Mouse (Mus musculus): ENCODE data around the gene Nfia.
A peak's percentile ranks its signal among the peaks of the same experiment; 100 is the strongest.

Gene Nfia

DNA sequence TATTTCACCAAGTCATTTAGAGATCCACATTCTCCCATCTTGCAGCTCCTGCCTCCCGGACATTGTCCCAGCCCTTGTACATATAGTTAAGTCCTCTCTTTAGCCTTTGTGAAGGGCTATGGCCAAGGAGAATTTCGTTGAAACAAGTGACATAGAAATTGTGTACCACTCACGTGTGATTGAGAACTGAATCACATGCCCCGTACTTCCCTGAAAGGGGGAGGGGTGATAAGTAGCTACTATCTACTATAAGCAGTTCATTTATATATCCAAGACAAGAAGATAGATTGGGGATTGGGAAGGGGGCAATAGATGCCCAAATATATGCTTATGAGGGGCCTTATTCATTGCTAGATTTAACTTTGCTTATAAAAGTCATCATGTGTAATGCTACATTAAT, 5.5 kb upstream of the Nfia start:
- no peak for DNase-seq

DNA sequence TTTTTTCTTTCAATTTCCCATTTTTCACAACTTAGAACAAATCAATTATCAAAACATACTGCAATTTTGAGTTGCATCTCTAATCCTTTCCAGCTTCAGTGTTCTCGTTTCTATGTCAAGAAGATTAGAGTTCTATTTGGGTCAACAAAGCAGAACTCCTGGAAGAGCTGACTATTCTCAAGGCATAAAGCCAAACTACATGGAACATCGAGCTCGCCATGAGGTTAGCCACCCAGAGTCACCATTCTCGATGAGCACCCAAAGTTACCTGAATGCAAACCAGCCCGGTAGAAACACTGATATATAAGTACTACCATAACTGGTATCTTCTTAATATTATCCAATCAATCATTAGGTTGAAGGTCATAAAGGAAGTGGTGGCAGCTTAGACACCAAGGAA, 5.0 kb upstream of the Nfia start:
- DNase-seq = no peak

DNA sequence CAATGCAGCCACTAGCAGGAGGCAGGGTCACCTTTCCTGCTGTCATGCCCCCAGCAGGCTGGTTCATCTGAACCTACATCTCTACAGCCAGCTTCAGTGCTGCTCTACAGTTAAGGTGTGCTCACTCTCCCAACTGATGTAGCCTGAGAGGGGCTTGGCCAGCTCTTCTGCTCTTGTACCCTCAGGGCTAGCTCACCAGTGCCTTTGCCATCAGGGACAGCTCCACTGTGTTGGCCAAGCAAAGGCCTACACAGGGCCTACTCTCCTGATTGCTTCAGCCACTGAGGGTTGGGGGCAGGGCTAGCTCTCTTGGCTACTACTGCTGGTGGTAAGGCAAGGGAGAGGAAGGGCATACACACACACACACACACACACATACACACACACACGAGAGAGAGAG, 2.7 kb upstream of the Nfia start:
- DNase-seq = no peak

- no peak for DNase-seq
Measured at GRCm38 (mm10) chr4:97771426-97771825, 1.1 kb upstream of the Nfia start.

- peak; percentile 97 for DNase-seq
Measured at GRCm38 (mm10) chr4:97772084-97772484, 450 bp upstream of the Nfia start.

DNA sequence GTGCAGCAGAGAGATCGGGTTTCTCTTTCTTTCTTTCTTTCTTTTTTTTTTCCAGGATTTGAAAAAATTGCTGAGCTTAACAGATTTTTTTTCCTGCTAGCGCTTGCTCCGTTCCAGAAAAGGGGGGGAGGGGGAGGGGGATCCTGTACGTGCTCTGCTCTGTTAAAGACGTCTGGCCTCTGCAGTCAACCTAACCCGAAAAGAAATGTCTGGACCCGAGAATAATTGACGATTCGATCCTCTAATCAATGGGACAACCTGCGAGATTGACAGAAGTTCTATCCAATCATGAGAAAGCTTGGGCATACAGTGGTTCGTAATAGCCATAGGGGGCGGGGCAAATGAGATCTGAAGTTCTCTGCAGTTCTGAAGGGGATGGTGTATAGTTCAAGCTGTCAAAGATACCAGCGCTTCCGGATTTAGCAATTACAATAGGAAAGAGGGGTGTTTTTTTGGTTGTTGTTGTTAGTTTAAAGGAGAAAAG, 618 bp downstream of the Nfia start:
- DNase-seq = peak; percentile 91 to 97

GRCm38 (mm10) chr4:97773791-97774190, 1.3 kb downstream of the Nfia start:
- DNase-seq = no peak

- DNase-seq = peak; percentile 45 to 50
Measured at GRCm38 (mm10) chr4:97774446-97774950, 2.0 kb downstream of the Nfia start.

DNA sequence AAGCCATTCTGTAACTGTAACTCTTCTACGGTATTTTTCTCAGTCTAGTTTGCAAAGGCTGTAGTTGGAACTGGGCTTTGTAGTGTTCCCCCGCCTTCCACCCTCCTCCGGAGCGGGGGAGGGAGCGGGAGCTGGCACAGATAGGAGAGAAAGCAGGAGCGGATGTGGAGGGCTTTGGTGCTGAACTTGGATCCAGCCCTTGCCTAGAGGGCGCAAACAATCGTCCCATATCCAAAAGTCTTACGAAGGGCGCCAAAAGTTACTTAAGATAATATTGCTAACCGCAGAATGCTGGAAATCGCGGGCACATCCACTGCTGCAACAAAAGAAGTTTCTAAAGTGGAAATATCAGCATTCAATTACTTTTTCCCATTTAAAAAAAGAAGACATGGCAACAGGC, 2.5 kb downstream of the Nfia start:
- peak; percentile 57 to 71 for DNase-seq

DNA sequence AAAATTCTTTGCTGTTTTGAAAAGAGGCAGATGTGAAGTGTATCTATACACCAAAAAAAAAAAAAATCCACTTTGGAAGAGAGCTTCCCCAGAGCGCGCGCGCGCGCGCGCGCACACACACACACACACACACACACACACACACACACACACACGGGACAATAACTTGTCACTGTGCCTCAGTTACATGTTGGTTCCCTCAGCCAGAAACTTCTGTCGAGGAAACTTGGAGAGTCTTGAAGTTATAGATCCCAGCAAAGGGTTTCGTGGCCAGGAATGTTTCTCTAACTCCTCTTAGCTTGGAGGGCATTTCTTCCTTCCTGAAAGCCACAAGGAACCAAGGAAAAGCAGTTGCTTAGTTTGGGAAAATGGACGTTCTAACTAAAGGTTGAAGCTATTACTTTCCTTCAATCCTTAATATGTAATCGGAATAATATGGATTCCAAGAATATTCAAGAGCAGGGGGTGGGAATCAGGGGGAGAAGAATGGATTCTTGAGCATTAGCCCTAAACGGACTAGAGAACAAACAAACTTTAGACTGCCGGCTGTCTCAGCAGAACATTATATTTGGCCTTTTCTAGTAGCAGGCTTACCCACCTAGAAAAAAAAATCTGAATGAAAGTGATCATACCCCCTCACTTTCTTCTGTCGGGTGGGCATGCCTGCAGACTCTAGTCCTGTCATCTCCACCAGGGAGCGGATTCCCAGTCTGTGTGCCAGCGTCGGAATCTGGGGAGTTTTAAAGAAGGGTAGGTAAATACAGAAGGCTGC, 3.1 kb downstream of the Nfia start:
- peak; percentile 43 to 54 for DNase-seq

- peak; percentile 40 to 59 for DNase-seq
Measured at GRCm38 (mm10) chr4:97776388-97777080, 4.0 kb downstream of the Nfia start.

- peak; percentile 70 to 75 for DNase-seq
Measured at GRCm38 (mm10) chr4:97777081-97777705, 4.7 kb downstream of the Nfia start.

DNA sequence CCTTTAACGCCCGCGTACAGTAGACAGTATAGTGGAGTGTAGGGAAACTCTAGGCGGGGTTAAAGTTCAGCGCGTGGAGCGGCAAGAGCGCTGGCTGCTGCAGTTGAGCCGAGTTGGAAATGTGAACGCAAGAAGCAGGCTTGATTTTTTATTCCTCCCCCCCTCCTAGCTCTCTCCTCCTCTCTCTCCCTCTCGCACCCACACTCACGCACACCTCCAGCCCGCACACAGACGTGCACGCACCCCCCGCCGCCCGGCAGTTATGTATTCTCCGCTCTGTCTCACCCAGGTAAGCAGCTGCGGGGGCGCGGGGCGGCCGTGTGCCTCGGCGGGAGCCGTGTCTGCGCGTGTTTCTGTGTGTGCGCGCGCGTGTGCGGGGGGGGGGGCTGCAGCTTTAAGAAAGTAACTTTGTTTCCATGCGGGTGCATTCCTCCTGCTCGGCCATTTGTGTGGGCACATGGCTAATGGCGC, 5.2 kb downstream of the Nfia start, which contains the start of gene E130114P18Rik:
E130114P18Rik (minus strand) TSS at position 373 of the 471 bp plus-strand sequence.
- peak; percentile 75 to 79 for DNase-seq

- peak; percentile 59 to 69 for DNase-seq
Measured at GRCm38 (mm10) chr4:97778211-97779002, 5.9 kb downstream of the Nfia start.

DNA sequence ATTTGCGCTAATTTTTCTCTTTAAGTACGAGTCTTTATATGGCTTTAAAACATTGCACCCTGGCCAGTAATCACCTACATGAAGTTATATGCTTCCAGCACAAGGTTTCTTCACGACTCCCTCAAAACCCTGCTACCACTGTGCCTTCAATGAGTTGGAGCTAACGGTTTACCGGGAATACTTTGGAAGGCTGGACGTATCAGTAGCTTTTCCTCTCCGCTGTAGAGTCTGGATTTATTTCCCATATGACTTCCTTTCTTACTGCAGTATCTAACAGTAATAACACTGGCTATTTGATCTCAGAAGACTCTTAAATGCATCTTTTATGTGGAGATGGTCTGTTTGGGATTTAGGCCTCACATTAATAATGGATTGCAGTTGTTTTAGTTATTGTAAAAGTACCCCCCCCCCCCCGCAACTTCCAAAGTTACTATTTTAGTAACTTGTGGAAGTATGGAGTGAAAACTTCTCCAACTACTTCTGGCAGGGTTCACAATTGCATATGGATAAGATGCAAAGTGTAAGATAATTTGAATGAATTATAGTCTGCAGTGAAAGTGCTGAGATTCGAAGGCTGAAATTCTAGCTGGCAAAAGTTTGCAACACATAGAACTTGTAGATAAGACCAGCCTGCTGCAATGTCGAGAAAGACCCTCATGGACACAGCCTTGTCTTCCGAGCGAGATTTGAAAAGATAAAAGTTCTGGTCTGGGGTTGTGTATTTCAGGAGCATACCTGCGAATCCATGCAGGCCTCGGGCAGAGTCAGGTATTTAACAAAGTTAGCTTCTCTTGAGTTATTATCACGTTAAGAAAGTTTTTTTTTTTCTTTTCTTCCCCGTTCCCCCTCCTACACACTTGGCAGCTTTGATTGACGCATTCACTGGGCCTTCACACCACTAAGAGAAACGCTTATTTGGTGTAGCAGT, 6.7 kb downstream of the Nfia start:
- peak in 1 of 2 experiments; percentile 55 for DNase-seq

GRCm38 (mm10) chr4:97780024-97780423, 7.5 kb downstream of the Nfia start:
- peak; percentile 44 to 64 for DNase-seq

GRCm38 (mm10) chr4:97780666-97781435, 8.3 kb downstream of the Nfia start:
- DNase-seq = peak in 1 of 2 experiments; percentile 51

DNA sequence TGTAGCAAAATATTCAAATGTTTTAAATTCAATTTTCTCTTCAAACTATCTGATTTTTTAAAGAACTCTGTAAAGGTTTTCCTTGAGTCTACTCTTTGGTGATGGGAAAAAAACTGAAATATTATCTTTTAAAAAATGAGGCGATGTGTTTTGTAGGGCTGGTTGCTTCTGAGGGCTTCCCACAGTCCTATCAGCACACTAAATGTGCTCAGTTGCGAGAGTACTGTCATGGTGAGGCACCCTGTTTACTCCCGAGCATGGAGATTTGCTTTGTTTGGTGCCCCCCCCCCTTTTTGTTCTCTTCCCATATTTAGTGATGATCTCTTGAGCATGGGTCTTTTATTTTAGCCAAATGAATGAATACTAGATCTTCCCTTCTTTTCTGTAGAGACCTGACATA, 9.5 kb downstream of the Nfia start:
- DNase-seq = peak in 1 of 2 experiments; percentile 48

- DNase-seq = peak; percentile 80 to 82
Measured at GRCm38 (mm10) chr4:97782497-97782896, 10.0 kb downstream of the Nfia start.
